Mouse (Mus musculus) kidney, postnatal 14 days (tissue): ENCODE data around the gene Amigo3.

Experiments
- DNase-seq: peaks from one replicate; pipeline ENCODE4 v3.0.0; 2022; ENCODE audit warnings: mixed read lengths

Amigo3 gene

DNA sequence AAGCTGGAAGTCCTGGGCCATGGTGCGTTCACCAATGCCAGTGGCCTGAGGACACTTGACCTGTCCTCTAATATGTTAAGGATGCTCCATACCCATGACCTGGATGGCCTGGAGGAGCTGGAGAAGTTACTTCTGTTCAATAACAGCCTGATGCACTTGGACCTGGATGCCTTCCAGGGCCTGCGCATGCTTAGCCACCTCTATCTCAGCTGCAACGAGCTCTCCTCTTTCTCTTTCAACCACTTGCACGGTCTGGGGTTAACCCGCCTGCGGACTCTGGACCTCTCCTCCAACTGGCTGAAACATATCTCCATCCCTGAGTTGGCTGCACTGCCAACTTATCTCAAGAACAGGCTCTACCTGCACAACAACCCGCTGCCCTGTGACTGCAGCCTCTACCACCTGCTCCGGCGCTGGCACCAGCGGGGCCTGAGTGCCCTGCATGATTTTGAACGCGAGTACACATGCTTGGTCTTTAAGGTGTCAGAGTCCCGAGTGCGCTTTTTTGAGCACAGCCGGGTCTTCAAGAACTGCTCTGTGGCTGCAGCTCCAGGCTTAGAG, 786 bp downstream of the Amigo3 start:
- DNase-seq, result no peak

- no peak for DNase-seq
Observed at GRCm38 (mm10) chr9:108054331-108055040, 1.5 kb downstream of the Amigo3 start.

- DNase-seq, result no peak
Observed at GRCm38 (mm10) chr9:108055061-108055460, 2.1 kb downstream of the Amigo3 start.

DNA sequence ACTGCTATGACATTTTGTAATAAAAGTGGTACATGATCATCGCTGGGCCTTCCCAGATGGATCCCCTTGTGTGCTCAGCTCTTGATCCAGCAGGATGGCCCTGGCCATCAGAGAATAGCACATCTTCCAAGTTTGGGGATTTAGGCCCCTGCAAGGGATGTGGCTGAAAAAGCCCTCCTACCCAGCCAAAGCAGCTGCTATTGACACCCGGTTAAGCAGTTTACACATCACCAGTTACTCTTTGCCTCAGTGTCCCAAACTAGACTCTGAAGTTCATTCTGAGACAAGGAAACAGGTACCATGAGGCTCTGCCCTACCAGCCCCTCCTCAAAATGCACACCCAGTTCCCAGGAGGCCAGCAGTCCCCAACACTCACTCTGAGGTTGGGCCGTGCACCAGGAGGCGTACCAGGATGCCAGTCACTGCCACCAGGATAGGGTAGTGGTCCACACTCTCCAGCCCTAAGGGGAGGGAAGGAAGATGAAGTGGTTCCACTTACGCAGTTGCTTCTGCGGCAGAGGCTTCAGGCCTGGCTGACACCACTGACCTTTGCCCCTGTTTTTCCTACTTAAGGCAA, 2.8 kb downstream of the Amigo3 start:
- DNase-seq, result no peak

GRCm38 (mm10) chr9:108056361-108057261, 3.7 kb downstream of the Amigo3 start:
- no peak for DNase-seq

DNA sequence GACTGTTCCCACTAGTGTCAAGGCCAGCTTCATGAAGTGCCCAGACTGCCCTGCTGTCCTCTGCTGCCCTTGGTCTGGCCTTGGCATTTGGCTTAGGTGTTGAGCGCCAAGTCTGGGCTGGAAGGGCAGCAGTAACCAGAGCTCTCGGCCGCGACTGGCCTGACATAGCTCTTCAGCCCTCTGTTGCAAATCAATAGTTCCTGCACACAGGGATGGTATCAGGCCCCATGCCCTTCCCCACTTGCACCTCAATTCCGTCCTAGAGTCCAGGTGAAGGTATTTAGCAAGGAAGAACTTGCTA, 4.3 kb downstream of the Amigo3 start:
- DNase-seq, result no peak

- DNase-seq, result no peak
Observed at GRCm38 (mm10) chr9:108058291-108058690, 5.3 kb downstream of the Amigo3 start.

GRCm38 (mm10) chr9:108062142-108062541, 9.2 kb downstream of the Amigo3 start:
- DNase-seq, result no peak

- no peak for DNase-seq
Observed at GRCm38 (mm10) chr9:108063361-108063760, 10.4 kb downstream of the Amigo3 start.

DNA sequence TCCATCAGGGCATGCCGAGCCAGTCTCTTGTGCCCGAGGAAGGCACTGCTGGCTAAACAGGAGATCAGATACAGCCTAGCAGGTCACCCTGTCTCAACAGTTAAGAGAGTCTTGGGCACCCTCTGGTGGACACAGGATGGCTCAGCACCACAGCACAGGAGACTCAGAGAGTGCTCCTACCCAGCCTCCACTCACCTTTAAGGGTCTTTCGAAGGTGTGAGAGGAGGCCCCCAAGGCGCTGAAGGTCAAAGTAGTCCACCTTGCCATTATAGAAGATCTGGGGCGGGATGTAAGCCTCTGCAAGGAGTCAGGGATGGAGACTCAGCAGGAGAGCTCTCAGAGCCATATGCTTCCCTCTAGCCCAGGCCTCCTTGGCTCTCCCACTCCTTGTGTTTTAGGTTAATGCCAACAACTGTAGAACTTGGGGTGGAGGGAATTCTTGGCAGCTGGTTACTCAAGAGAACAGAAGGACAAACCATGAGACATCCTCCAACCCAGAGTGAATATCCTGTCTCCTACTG, 12.6 kb downstream of the Amigo3 start:
- peak; percentile 71 for DNase-seq

DNA sequence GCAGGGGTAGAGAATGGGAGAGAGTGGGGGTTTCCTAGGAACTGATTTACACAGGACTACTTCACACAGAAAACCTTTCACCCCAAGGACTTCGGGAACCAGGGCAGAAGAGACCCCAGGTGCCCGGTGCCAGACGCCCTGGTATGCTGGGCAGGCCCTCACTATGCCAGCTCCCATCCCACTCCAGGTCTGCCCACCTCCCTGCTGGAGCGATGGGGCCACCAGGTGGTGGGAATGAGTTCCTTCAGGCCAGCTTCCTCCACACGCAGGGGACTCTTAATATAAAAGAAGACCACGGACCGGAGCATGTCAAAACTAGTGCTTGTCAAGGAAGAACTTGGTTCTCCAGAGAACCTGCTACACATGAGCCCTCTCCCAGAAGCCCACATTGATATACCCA, 14.2 kb downstream of the Amigo3 start:
- DNase-seq, result no peak

- peak; percentile 87 for DNase-seq
Observed at GRCm38 (mm10) chr9:108067900-108068299, 14.9 kb downstream of the Amigo3 start.

DNA sequence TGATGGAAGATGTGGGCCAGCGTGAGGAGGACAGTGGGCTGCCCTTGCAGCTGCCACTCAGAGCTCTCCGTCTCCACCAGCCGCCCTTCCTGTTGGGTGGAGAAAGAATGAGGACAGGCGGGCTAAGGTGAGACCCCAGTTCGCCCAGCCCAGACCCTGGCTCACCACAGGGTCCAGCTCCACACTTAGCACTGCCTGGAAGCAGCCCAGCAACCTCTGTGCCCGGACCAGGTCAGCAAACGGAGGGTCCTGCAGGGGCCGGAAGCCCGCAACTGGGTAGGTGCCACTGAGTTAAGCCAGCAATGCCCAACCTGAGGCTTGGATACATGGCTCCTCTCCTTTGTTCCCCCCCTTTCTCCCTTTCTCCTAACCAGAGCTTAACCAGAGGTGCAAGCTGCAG, 16.0 kb downstream of the Amigo3 start:
- no peak for DNase-seq

DNA sequence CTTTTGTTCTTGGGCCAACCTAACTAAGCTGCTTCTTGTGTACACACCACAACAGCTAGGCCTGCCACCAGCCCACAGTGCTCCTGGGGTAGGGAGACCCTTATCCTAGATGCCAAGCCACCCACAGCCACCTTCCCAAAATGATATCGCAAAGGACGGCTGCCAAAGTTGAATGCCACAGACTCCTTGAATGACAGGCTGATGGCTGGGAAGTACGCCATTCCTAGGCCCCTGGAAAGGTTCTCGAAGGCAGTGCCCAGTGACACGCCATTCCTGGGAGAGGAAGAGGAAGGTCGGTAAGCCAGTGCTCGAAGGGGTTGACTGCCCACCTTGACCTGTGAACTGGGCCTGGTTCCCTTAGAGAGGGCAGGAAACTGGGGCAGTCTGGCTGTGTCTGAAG, 16.6 kb downstream of the Amigo3 start:
- DNase-seq, result no peak

- DNase-seq, result no peak
Observed at GRCm38 (mm10) chr9:108071801-108072200, 18.8 kb downstream of the Amigo3 start.

DNA sequence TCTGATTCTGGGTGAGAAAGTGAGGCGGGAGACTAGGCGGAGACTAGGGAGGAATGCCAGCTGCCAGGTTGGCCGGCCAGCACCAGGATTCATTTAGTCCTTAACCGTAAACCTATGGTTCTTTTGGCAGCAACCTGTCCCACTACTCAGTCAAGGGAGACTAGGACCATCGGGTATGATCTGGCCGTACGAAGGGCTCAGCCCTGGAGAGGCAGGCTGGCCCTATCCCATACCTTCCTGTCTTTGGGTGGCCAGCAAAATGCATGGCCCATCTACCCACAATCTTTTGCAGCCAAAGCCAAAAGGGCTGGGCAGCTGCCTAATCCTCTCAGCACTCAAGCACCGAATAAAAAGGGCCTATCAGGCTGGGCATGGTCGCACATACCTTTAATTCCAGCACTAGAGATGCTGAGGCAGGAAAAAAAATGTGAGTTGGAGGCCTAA, 19.5 kb downstream of the Amigo3 start:
- no peak for DNase-seq

DNA sequence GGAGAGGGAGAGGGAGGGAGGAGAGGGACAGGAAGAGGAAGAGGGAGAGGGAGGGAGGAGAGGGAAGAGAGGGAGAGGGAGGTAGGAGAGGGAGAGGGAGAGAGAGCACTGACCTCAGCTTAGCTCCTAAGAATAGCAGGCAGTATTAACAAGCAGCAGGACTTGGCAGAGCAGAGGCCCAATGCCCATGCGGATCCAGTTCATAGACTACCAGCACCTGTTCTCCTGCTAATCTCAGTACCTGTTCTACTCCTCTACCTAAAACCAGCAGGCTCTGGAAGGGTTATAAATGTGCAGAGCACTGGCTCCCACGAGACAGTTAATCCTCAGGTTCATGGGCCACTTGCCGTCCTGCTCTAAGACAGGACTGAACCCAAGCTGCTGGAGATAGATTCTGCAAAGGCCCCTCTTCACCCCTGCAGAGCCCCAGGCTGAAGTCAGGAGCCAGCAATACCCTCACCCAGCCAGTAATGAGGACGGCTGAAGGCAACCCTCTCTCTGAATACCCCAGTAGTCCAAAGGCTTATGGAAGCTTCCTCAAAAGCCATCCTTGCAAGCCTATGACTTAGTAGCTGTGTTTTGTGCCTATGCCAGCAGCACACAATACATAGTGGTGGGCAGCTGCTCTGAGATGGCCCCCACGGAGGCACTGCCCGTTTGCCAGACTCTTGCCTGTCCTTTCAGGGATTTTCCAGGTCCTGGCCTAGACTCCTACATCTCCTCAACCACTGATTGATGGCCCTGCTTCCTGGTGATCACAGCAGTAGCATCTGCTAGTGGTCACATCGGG, 20.4 kb downstream of the Amigo3 start:
- no peak for DNase-seq

GRCm38 (mm10) chr9:108080168-108080567, 27.2 kb downstream of the Amigo3 start, which contains the start of gene Mst1:
TSS of gene Mst1 (plus strand) at chr9:108080436.
- no peak for DNase-seq

GRCm38 (mm10) chr9:108082549-108082948, 29.6 kb downstream of the Amigo3 start:
- DNase-seq, result no peak

GRCm38 (mm10) chr9:108082988-108083431, 30.1 kb downstream of the Amigo3 start, which contains the start of gene Rnf123:
TSS of gene Rnf123 (minus strand) at chr9:108083346.
- no peak for DNase-seq

DNA sequence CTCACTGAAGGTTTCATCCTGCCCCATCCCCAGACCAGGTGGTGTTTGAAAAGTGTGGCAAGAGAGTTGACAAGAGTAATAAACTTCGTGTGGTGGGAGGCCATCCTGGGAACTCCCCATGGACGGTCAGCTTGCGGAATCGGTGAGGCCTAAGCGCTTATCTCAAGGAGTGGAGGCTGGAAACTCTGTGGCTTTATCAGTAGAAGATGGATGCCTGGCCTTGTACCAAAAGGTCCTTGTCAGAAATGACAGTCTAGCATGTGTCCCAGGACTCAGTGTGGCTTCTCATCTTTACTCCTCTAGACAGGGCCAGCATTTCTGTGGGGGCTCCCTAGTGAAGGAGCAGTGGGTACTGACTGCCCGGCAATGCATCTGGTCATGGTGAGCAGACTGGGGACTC, 30.6 kb downstream of the Amigo3 start:
- no peak for DNase-seq

GRCm38 (mm10) chr9:108085261-108085660, 32.3 kb downstream of the Amigo3 start:
- DNase-seq, result peak; percentile 55
